Mouse (Mus musculus) megakaryocyte, embryonic 14.5 days (primary cell): ENCODE measurements around the gene Pgrmc1.

ENCODE experiments used
- FLI1 ChIP-seq: IDR thresholded peaks from 2 replicates; pipeline ENCODE4 v1.6.1; 2012; ENCODE audit warnings: low read length, inconsistent platforms, mixed read lengths
- GATA1 ChIP-seq: IDR thresholded peaks from 3 replicates; pipeline ENCODE4 v1.6.1; 2012; ENCODE audit warnings: mixed read lengths, low read length, inconsistent platforms, borderline replicate concordance

DNA sequence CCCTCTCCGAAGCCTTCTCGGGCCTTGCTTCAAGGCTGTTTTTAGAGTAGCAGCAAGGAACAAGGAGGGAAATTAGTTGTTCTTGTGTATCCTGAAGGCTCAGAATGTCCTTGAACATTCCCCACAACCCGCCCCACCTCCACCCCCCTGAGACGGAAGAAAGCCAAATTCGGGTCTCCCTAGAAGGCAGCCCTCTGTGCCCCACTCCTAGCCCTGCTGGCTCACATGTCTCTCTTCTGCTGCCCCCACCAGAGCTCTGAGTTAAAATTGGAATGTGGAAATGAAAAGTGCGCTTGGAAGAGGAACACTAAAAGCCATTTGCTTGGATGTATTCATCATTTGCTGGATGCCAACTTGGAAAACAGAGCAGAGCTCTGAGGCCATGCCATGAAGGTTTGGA is 46.7 kb upstream of the Pgrmc1 start:
- TF ChIP-seq GATA1 (no peak), FLI1 (no peak)
